Mouse (Mus musculus): Measurements from ENCODE around the gene Nr2f6.
"Not testable (repeated sequence)": the region's sequence is repeated elsewhere in the genome, so short reads cannot be mapped to it uniquely, and the experiment has no call there.

Gene Nr2f6

DNA sequence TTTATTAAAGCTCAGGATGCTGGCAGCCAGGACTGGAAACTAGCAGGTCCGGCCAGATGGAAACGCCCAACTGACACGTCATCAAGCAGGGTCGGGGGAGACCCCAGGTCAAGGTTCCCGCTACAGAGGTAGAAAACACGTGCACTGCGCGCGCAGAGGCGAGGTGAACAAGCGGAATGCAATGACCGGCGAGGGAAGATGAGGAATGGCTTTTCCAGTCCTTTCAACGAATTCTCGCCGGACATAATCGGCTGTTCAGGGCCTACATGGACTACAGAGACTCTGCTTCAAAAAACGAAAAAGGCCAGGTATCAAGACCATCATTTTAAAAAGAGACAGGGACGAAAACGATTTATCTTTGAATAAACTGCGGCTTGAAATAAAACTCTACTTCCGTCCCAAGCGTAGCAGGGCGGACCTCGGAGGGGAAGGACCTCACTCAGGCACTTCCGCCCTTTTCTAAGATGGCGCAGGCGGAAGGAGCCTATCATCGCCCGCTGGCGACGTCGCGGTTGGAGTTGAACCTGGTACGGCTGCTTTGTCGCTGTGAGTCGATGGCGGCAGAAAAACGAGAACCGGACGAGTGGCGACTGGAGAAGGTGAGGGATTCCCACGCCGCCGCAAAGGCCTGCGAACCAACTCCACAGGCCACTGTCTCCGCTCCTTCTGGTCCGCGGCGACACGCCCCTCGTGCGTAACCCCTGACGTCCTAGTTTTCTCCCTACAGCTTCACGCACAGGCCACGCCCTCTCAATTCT is 14.8 kb downstream of the Nr2f6 start, which contains the start of gene Use1:
TSS of gene Use1 (plus strand) at position 78 of the 758 bp plus-strand sequence.
- DNase-seq, result peak; percentile 81

- DNase-seq, result no peak
Observed at GRCm38 (mm10) chr8:71358026-71358425, 23.7 kb downstream of the Nr2f6 start.

DNA sequence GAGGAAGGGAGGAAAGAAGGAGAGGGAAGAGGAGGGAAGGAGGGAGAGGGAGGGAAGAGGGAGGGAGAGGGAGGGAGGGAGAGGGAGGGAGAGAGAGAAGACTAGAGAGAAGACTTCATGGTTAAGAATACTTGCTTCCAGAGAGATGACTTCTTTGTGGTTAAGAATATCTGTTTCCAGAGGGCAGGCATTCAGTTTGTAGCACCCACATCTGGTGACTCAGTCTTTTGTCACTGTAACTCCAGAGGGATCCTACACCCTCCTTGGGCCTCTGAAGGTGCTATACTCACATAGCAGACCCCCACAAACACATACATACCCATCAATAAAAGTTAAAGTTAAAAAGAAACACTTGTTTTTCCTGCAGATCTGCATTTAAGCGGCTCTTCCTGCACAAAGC is 30.2 kb downstream of the Nr2f6 start:
- no peak for DNase-seq

DNA sequence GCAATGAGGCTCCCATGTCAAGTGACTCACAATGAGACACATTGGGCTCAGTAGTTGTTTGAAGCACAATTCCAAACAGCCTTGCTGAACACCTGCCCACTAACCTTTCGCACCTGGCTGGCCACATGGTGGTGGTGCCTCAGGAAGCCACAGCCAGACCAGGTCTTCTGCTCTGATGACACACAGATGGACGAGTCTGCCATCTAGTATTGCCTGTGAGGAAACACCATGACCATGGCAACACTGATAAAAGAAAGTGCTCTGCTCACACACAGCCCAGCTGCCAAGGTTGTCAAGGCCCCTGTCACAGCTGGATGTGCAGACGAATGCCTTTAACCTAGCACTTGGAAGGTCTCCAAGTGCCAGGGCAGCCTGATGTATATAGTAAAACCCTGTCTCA is 30.6 kb downstream of the Nr2f6 start:
- no peak for DNase-seq

DNA sequence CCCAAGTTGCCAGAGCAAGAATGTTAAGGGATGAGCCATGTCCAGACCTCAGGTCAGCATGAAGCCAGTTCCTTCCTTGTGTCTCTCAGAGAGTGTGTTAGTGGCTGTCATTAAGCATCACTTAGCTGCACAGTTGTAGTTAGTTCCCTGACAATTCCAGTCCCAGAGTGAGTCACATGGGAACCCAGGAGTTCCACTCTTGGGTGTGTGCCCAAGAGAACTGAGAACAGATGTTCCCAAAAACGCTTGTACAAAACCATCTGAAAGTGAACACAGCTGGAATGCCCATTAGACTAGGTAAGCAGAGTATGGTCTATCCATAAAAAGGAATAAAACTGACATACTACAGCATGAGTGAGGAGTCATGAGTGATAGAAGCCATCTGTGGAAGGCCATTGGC is 35.2 kb downstream of the Nr2f6 start:
- no peak for DNase-seq

- DNase-seq, result peak; percentile 15
Observed at GRCm38 (mm10) chr8:71340625-71341024, 41.1 kb downstream of the Nr2f6 start.

GRCm38 (mm10) chr8:71337834-71338233 is 43.9 kb downstream of the Nr2f6 start:
- DNase-seq, result not testable (repeated sequence)

GRCm38 (mm10) chr8:71324848-71325247 is 56.9 kb downstream of the Nr2f6 start:
- no peak for DNase-seq
